Mouse (Mus musculus) cerebellum, adult 18-20 months (tissue): ENCODE data around the gene Ifna16.

Experiments used
- DNase-seq, 2 experiments: peaks; one replicate each; pipeline ENCODE4 v3.0.0; 2021

Ifna16 gene

DNA sequence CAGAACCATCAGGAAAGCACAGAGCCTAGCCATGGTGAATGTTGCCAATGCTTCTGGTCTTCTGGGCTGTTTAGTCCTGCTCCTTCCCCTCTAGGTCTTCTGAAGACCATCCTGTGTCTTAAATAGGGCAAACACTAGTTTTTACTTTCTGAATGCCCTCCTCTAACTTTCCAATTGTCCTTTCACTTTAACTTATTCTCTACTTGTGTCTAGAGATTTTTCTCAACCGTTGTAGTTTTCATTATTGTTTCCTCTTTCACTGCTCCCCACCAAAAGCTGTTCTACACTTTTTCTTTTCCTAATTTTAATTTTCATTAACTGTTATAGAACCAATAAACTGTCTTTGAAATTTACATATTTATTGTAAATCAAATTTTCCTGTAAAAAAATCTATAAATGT lies at the start of gene Ifna16:
Gene Ifna16 (minus strand): TSS at position 101 of the 400 bp plus-strand sequence.
- DNase-seq, result no peak

DNA sequence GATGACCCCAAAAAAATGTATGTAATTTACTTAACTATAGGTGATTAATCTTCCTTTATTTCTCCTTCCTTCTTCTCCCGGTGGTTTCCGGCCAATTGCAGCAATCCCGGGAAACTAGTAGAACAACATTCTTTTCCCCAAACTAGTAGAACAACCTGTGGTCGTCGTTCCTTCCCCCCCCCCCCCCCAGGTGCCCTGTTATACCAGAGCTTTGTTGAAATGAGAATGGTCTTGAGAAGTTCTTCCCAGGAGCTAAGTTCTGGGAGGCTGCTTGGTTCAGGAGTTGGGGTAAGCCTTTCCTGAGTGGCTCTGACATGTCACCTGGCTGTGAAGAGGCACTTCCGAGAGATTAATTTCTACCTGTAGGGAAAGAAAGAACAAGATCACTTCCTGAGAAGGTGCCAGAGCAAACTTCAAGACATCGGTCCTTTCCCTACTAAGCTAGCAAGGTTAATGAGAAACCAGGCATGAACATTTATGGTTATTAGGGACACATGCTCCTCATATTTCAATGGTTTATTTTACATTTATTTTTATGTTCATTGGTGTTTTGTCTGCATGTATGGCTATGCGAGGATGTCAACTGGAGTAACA lies 46.9 kb upstream of the Ifna16 start:
- no peak for DNase-seq

DNA sequence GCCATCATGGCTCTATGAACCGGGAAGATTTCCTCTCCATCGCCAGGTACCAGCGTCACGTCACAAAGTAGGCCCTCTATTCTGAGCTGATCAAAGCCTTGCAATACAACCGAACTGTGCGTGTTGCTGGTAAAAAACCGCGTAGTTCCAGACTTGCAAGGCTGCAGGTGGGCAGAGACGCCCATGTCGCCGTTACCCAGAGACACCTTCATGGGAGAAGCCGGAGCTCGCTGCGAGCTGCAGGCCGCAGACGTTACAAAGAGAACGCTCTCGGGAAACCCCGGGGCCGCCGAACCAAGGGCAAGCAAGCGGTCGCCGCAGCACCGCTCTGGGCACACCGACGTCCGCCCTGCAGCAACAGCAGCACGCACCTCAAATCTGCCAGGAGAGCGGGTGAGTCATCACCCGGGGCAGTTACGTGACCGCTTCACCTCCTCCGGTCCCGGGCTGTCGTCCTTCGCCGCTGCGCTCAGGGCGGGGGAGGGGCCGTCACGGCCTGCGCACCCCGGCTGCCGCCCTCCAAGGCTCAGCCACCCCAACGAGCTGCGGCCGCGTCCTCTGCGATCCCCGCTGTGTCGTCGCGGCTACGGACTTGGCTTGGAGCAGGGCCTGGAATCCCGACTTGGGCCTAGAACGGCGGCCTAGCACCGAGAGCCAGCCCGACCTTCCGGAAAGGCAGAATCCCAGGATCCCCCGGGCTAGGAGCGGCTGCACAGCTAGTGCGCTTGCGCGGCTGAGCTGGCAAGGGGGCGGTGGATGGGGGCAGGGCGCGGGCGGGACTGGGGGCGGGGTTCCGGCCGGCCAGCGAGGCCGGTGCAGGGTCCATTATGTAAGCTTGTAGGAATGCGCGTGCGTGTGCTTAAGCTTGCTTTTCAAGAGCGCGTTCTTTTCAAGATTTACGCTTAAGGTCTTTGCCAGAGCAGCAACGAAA lies 45.3 kb upstream of the Ifna16 start, which contains the start of the genes Gm26566 and Klhl9:
Gene Gm26566 (plus strand): TSS at position 15 of the 931 bp plus-strand sequence.
Gene Klhl9 (minus strand): TSS at position 675 of the 931 bp plus-strand sequence.
- DNase-seq, result peak; percentile 90 to 93

DNA sequence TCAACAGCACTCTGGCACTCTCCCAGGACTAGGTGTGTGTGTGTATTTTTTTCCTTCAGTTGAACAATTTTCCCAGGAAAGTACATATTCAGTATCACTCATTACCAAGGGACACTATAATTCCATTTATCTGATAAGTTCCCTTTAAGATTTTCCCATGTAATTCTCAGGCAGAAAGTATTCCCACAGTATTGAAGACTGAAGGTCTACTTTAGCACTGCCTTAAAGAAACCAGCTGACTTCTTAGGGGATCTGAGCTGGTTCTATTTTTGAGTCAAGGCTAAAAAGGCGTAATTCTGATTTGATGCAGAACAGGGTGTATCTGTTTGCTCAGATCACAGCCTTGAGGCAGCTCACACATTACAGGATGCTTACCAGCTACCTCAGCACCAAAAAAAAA lies 42.0 kb upstream of the Ifna16 start:
- DNase-seq, result no peak

DNA sequence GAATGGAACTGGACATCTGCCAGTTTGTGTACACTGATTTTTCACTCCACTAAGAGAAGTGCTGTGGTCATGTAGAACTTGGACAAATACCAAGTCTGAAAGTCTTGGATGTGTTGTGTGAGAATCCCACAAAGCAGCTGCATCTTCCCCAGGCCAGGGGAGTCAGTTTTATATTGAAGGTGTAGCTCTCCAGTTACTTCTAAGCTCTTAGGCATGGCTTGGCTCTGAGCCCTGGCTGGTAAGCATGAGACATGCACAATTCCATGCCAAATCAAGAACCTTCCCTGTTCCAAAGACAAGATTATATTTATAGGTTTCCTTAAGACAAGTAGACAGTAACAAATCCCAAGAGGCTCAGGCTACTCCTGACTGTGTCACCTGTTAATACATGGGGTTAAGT lies 38.3 kb upstream of the Ifna16 start:
- DNase-seq, result no peak

DNA sequence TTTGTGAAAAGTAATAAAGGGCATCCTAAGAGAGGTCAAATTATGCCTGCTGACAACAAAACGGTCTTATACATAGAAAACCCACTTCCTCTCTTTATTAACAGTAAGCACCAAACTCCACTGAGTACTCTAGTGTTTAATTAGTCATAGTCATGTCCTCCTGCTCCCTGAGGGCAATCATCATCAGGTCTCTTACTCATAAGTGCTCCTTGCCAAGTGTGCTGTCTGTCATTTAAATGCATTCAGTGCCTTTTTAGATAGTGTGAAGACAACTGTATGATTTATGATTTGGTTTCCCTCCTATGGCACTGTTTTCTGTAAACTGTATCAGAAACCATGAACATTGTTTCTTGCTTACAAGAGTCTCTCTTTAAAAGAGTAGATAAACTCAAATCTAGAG lies 37.6 kb upstream of the Ifna16 start:
- no peak for DNase-seq

- DNase-seq, result no peak
These were observed 30.6 kb upstream of the Ifna16 start for GRCm38 (mm10) chr4:88707128-88707826.

DNA sequence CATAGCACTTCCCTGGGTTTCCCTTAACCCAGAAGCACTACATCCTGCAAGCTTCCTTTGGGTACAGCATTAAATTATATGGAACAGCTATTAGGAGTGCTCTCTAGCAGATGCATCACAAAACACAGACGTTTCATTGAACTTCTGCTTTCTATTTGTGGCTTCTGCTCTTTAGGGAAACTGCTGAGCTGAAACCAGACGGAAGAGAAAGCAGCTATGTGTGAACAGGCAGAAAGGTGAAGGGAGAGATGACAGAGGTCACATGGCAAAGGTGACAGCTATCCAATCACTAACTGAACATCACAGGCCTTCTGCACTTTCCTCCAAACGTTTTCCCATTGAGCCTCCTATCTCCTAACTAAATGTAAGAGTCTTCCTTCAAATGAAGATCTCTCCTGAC lies 29.2 kb upstream of the Ifna16 start:
- DNase-seq, result no peak

- no peak for DNase-seq
These were observed 22.6 kb upstream of the Ifna16 start for GRCm38 (mm10) chr4:88699301-88699700.

DNA sequence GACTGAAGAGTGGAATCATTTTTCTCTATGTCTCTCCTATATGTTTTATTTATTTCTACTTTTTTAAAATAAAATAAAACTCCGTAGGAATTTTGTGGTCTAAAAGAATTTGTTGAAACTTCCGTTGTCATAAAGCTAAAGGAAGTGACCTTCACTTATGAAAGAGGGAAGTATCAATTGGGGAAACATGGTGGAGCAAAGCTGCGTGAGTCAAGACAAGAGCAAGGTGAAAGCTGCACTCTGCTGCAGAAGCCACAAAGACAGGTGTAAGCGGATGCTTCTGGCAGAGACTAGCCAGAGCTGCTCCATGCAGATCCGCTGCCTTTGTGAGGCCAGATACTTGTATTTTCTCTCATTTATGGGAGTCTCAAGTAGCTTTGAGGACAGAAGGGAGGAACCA lies 22.1 kb upstream of the Ifna16 start:
- no peak for DNase-seq

GRCm38 (mm10) chr4:88697753-88698152 lies 21.0 kb upstream of the Ifna16 start:
- DNase-seq, result no peak

DNA sequence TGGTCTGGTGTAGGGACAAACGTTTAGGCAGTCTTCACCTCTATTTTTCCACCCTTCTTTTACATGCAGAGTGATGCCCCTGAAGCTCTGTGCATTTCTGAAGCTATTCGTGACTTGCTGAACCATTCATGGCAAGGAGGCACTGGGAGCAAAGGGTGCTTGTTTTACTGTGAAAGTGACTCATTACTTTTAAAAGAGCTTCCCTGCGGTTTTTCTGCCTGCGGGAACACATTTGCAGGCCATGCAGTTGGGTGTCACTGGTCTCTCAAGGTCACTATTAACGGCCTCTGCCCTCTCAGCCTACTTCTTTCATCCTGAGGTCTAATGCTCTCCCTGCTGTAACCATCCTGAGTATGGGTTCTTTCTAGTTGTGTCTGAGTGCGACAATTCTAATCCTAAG lies 20.4 kb upstream of the Ifna16 start:
- DNase-seq, result no peak

- DNase-seq, result peak; percentile 76 to 80
These were observed 19.6 kb upstream of the Ifna16 start for GRCm38 (mm10) chr4:88696237-88696884.

GRCm38 (mm10) chr4:88693392-88693791 lies 16.7 kb upstream of the Ifna16 start:
- DNase-seq, result no peak

- DNase-seq, result no peak
These were observed 15.8 kb upstream of the Ifna16 start for GRCm38 (mm10) chr4:88692537-88692936.

DNA sequence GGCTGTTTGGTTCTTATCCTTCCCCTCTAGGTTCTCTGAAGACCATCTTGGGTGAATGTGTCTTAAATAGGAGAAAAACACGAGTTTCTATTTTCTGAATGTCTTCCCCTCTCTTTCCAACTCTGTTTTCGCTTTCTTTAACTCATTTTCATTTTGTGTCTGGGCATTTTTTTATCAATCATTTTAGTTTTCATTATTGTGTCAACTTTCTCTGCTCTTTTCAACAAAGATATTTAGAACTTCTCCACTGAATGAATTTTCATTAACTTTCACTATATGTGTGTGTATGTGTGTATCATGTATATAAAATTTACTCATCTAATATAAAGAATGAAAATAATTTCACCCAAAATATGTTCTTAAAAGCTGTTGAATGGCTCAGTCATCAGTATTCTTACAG lies 14.5 kb upstream of the Ifna16 start, which contains the start of gene Ifnab:
Gene Ifnab (minus strand): TSS at position 101 of the 400 bp plus-strand sequence.
- no peak for DNase-seq

GRCm38 (mm10) chr4:88683812-88684211 lies 7.1 kb upstream of the Ifna16 start, which contains the start of gene Ifna2:
Ifna2 (minus strand) TSS chr4:88683912.
- no peak for DNase-seq

- no peak for DNase-seq
These were observed 4.6 kb upstream of the Ifna16 start for GRCm38 (mm10) chr4:88681353-88681752.

DNA sequence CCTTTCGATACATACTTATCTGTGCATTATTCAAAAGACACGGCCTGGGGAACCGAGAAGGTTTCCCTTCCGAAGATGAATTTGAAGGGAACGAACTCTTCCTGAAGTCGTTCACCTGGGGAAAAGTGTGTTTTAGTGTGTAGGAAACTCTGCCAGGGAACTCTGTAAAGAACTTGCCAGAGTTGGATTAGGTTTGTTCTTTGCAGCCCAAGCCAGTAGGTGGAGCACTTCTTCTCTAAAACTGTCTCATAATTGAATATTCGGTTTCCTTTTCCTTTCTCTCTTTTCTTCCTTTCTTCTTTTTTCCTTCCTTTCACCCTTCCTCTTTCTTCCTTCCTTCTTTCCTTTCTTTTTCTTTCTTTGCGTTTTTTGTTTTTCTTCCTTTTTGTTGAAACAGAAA lies 3.6 kb upstream of the Ifna16 start:
- peak; percentile 7 to 10 for DNase-seq

- DNase-seq, result no peak
These were observed 21.3 kb downstream of the Ifna16 start for GRCm38 (mm10) chr4:88655461-88655860.

DNA sequence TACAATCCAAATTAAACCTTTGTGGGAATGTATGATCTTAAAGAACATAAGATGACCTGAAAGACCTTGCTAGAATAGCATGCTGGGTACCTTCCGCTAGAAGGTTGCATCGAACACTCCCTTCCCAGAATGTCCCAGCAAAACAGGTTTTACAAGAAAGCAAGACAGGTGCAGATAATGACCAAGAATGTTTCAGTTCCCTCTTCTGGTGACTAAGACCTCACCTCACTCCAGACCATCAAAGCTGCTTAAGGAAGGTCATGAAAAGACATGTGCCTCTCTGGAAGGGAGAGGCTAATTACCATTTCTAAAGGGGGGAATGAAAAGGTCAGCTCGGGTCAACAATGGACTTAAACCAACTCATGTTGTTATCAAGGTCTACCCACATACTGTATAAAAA lies 23.1 kb downstream of the Ifna16 start:
- no peak for DNase-seq

- no peak for DNase-seq
These were observed 32.4 kb downstream of the Ifna16 start, which contains the start of gene Ifna13 for GRCm38 (mm10) chr4:88644359-88644758. Ifna13 (minus strand) TSS chr4:88644459.

GRCm38 (mm10) chr4:88642526-88642925 lies 34.2 kb downstream of the Ifna16 start:
- DNase-seq, result no peak
